Mouse (Mus musculus): Measurements from ENCODE around the gene Capns1. TPM values are rescaled to one million over a fixed set of nuclear protein-coding genes. Genes with fewer than 3 reads are reported as not detected.
"Not testable (repeated sequence)": the region's sequence is repeated elsewhere in the genome, so short reads cannot be mapped to it uniquely, and the experiment has no call there.

Capns1 gene
- total RNA-seq, 1 experiment, result 164 TPM

GRCm38 (mm10) chr7:30183189-30183588, 15.4 kb downstream of the Capns1 start:
- H3K27ac ChIP-seq (ENCODE audit: insufficient read depth, low read depth, low read length, poor library complexity, severe bottlenecking); in situ Hi-C loops (cut with MboI; ENCODE audit: low sequenced_read_pairs in 2 of 2, unreplicated experiment in 2 of 2); H3K4me3 ChIP-seq (ENCODE audit: insufficient read depth in 1 of 2, low read depth in 1 of 2, low read length in 2 of 2, poor library complexity in 1 of 2, severe bottlenecking in 1 of 2); DNase-seq (ENCODE audit: low read depth, low spot score); H3K9me3 ChIP-seq (ENCODE audit: control insufficient read depth, insufficient read depth, low read depth, low read length); H3K9ac ChIP-seq (ENCODE audit: insufficient read depth, low read depth, low read length, poor library complexity, severe bottlenecking): not testable (repeated sequence)
- peak; percentile 78 for TF ChIP-seq ZNF384 (IDR thresholded peaks at IDR 0.05; ENCODE audit: low read depth, low read length)
- H3K36me3 ChIP-seq (ENCODE audit: control insufficient read depth, insufficient read depth, low read length, poor library complexity, severe bottlenecking), result peaks cover 24% of the 10 kb centered on the region
- peaks cover 4 to 26% of the 10 kb centered on the region in 2 experiments; a peak in 3 of 4 replicates for H3K4me1 ChIP-seq (ENCODE audit: control insufficient read depth in 2 of 2, insufficient read depth in 2 of 2, low read length in 2 of 2, poor library complexity in 1 of 2)

- H3K9me3 ChIP-seq (ENCODE audit: control insufficient read depth, insufficient read depth, low read depth, low read length); in situ Hi-C loops (cut with MboI; ENCODE audit: low sequenced_read_pairs in 2 of 2, unreplicated experiment in 2 of 2); H3K9ac ChIP-seq (ENCODE audit: insufficient read depth, low read depth, low read length, poor library complexity, severe bottlenecking); H3K4me3 ChIP-seq (ENCODE audit: insufficient read depth in 1 of 2, low read depth in 1 of 2, low read length in 2 of 2, poor library complexity in 1 of 2, severe bottlenecking in 1 of 2); DNase-seq (ENCODE audit: low read depth, low spot score); H3K27ac ChIP-seq (ENCODE audit: insufficient read depth, low read depth, low read length, poor library complexity, severe bottlenecking): not testable (repeated sequence)
- peaks cover 14% of the 10 kb centered on the region for H3K36me3 ChIP-seq (ENCODE audit: control insufficient read depth, insufficient read depth, low read length, poor library complexity, severe bottlenecking)
- H3K4me1 ChIP-seq (ENCODE audit: control insufficient read depth in 2 of 2, insufficient read depth in 2 of 2, low read length in 2 of 2, poor library complexity in 1 of 2), result peaks cover 4 to 20% of the 10 kb centered on the region in 2 experiments; a peak in 3 of 4 replicates
Measured at GRCm38 (mm10) chr7:30181929-30182328, 16.7 kb downstream of the Capns1 start.

GRCm38 (mm10) chr7:30181308-30181707, 17.3 kb downstream of the Capns1 start:
- no peak overlapping the region for H3K9ac ChIP-seq (ENCODE audit: insufficient read depth, low read depth, low read length, poor library complexity, severe bottlenecking)
- H3K4me3 ChIP-seq (ENCODE audit: insufficient read depth in 1 of 2, low read depth in 1 of 2, low read length in 2 of 2, poor library complexity in 1 of 2, severe bottlenecking in 1 of 2), result no peak overlapping the region
- H3K9me3 ChIP-seq (ENCODE audit: control insufficient read depth, insufficient read depth, low read depth, low read length), result no peaks in the 10 kb centered on the region
- TF ChIP-seq ZC3H11A (IDR thresholded peaks at IDR 0.05; ENCODE audit: borderline replicate concordance, low read depth, low read length), result peak; percentile 92; the same call in 1 of the 2 replicates
- TF ChIP-seq CHD2 (IDR thresholded peaks at IDR 0.05; ENCODE audit: low read depth, low read length), result no peak
- in situ Hi-C loops (cut with MboI; ENCODE audit: low sequenced_read_pairs in 2 of 2, unreplicated experiment in 2 of 2), result no loop called here
- DNase-seq (ENCODE audit: low read depth, low spot score), result no peak
- H3K4me1 ChIP-seq (ENCODE audit: control insufficient read depth in 2 of 2, insufficient read depth in 2 of 2, low read length in 2 of 2, poor library complexity in 1 of 2), result peaks cover 4 to 18% of the 10 kb centered on the region in 2 experiments; a peak in 3 of 4 replicates
- no peak overlapping the region for H3K27ac ChIP-seq (ENCODE audit: insufficient read depth, low read depth, low read length, poor library complexity, severe bottlenecking)
- H3K36me3 ChIP-seq (ENCODE audit: control insufficient read depth, insufficient read depth, low read length, poor library complexity, severe bottlenecking), result peaks cover 8% of the 10 kb centered on the region

- Histone ChIP-seq H3K27ac (ENCODE audit: insufficient read depth, low read depth, low read length, poor library complexity, severe bottlenecking) (no peak overlapping the region), H3K36me3 (ENCODE audit: control insufficient read depth, insufficient read depth, low read length, poor library complexity, severe bottlenecking) (no peaks in the 10 kb centered on the region), H3K4me1 (ENCODE audit: control insufficient read depth in 2 of 2, insufficient read depth in 2 of 2, low read length in 2 of 2, poor library complexity in 1 of 2) (peaks cover 0 to 4% of the 10 kb centered on the region in 2 experiments; a peak in 1 of 4 replicates), H3K9me3 (ENCODE audit: control insufficient read depth, insufficient read depth, low read depth, low read length) (no peaks in the 10 kb centered on the region), H3K4me3 (ENCODE audit: insufficient read depth in 1 of 2, low read depth in 1 of 2, low read length in 2 of 2, poor library complexity in 1 of 2, severe bottlenecking in 1 of 2) (no peak overlapping the region), H3K9ac (ENCODE audit: insufficient read depth, low read depth, low read length, poor library complexity, severe bottlenecking) (no peak overlapping the region)
- DNase-seq (ENCODE audit: low read depth, low spot score), result no peak
- in situ Hi-C loops (cut with MboI; ENCODE audit: low sequenced_read_pairs in 2 of 2, unreplicated experiment in 2 of 2), result no loop called here
- TF ChIP-seq CHD2 (IDR thresholded peaks at IDR 0.05; ENCODE audit: low read depth, low read length) (no peak), MAFK (IDR thresholded peaks at IDR 0.05; ENCODE audit: insufficient read depth, low read depth, low read length) (no peak), ZC3H11A (IDR thresholded peaks at IDR 0.05; ENCODE audit: borderline replicate concordance, low read depth, low read length) (no peak), ZNF384 (IDR thresholded peaks at IDR 0.05; ENCODE audit: low read depth, low read length) (no peak), HCFC1 (IDR thresholded peaks at IDR 0.05; ENCODE audit: borderline replicate concordance, insufficient read depth, low read length) (no peak)
Measured at GRCm38 (mm10) chr7:30178256-30178655, 20.4 kb downstream of the Capns1 start.

- Histone ChIP-seq H3K36me3 (ENCODE audit: control insufficient read depth, insufficient read depth, low read length, poor library complexity, severe bottlenecking) (no peaks in the 10 kb centered on the region), H3K9ac (ENCODE audit: insufficient read depth, low read depth, low read length, poor library complexity, severe bottlenecking) (no peak overlapping the region)
- DNase-seq (ENCODE audit: low read depth, low spot score), result no peak
Measured at GRCm38 (mm10) chr7:30176474-30176873, 22.1 kb downstream of the Capns1 start.

More at GRCm38 (mm10) chr7:30176474-30176873, 22.1 kb downstream of the Capns1 start:
- no peak overlapping the region for H3K27ac ChIP-seq (ENCODE audit: insufficient read depth, low read depth, low read length, poor library complexity, severe bottlenecking)
- H3K9me3 ChIP-seq (ENCODE audit: control insufficient read depth, insufficient read depth, low read depth, low read length), result no peaks in the 10 kb centered on the region
- H3K4me1 ChIP-seq (ENCODE audit: control insufficient read depth in 2 of 2, insufficient read depth in 2 of 2, low read length in 2 of 2, poor library complexity in 1 of 2), result no peaks in the 10 kb centered on the region
- in situ Hi-C loops (cut with MboI; ENCODE audit: low sequenced_read_pairs in 2 of 2, unreplicated experiment in 2 of 2), result no loop called here
- TF ChIP-seq MAFK (IDR thresholded peaks at IDR 0.05; ENCODE audit: insufficient read depth, low read depth, low read length) (no peak), CHD2 (IDR thresholded peaks at IDR 0.05; ENCODE audit: low read depth, low read length) (no peak), ZNF384 (IDR thresholded peaks at IDR 0.05; ENCODE audit: low read depth, low read length) (no peak), HCFC1 (IDR thresholded peaks at IDR 0.05; ENCODE audit: borderline replicate concordance, insufficient read depth, low read length) (no peak), ZC3H11A (IDR thresholded peaks at IDR 0.05; ENCODE audit: borderline replicate concordance, low read depth, low read length) (no peak)
- no peak overlapping the region for H3K4me3 ChIP-seq (ENCODE audit: insufficient read depth in 1 of 2, low read depth in 1 of 2, low read length in 2 of 2, poor library complexity in 1 of 2, severe bottlenecking in 1 of 2)

Data from ES-E14 (cell line).